Mouse (Mus musculus): ENCODE data around the gene Gimap4. TPM values are rescaled to one million over a fixed set of nuclear protein-coding genes. Genes with fewer than 3 reads are reported as not detected.

The Gimap4 gene
- polyA plus RNA-seq, 1 experiment = 73.5 TPM

DNA sequence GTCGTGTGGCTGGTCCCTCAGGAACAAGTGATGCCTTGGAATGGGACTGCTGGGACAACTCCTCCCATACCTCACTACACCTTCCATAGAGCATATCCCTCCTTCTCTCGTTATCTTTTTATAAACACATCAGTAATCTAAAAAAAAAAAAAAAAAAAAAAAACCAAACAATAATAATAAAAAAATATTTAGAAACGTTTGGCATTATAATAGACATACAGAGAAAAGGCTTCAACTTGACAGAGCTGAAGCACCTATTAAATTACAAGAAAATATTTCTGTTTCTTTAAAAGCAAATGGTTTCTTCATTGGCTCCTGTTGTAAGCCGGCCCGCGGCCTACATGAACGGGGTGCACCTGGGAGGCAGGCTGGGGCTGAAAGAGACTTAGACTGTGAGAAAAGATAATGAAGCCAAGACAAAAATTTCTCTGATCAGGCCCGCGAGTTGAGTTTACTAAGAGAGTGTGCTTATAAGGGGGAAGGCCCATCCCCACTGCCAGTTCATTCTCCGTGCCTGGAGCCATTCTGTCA, 8.9 kb upstream of the Gimap4 start:
- peaks cover 21% of the 10 kb centered on the region for H3K4me1 ChIP-seq (ENCODE audit: control insufficient read depth, insufficient read depth, insufficient read length)
- no peaks in the 10 kb centered on the region for H3K27me3 ChIP-seq (ENCODE audit: control insufficient read depth, insufficient read depth, low read length)
- peaks cover 3% of the 10 kb centered on the region; the same call in 1 of the 2 replicates for H3K36me3 ChIP-seq (ENCODE audit: control insufficient read depth, insufficient read depth, low read length)
- no peak for TF ChIP-seq CTCF (IDR thresholded peaks at IDR 0.05; ENCODE audit: extremely low read depth, insufficient read depth, insufficient read length, insufficient replicate concordance)
- no peak for TF ChIP-seq POLR2A (IDR thresholded peaks at IDR 0.05; ENCODE audit: low read depth, low read length)
- H3K27ac ChIP-seq (ENCODE audit: insufficient read depth, low read length) = peak overlapping the region; percentile 95
- peak overlapping the region; percentile 54; the same call in 1 of the 2 replicates for H3K4me3 ChIP-seq (ENCODE audit: extremely low read depth, insufficient read depth, insufficient read length)
- DNase-seq (ENCODE audit: low read depth in 1 of 2, low spot score in 2 of 2) = no peak
- WGBS = 16% methylated on average over 10 of the region's 10 CpGs

DNA sequence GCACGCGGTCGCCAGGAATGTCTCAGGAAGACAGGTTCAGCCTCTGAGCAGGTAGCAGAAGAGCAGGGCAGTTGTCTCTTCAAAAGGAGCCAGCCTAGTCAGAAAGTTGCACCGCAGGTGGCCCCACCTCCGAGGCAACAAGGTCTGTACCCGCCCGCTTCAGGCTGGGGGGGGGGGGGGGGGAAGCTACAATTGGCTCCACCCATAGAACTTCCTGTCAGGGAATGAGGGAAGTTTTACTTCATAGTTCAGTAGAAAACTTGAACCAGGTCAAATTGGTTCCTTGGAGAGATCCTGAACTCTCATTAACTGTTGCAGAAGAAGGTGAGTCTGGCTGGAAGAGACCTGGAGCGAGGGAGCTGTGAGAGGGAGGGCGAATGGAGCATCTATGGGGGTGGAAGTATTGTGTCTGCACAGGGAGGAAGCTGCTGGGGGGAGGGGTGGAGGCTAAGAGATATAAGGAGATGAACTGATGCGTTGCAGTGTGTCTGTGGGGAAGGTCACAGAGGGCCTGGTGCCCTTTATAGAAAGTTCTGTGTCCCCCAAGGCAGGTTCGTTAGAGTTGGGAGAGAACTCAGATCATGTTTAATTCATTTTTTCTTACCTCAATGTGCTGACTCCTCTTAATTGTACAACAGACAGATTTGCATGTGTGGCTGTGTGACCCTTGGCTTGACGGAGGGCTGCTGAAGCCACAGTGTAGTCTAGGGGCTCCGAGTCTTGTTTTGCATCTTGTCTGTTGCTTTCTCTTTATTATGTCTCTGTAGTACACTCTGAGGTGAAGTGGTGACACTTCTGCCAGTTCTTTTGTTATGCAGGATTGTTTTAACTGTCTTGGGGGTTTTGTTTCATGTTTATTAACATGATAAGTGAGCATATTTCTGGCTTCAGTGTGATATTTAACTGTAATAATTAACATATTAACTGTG, 8.2 kb upstream of the Gimap4 start, which contains the start of gene Gimap9:
Gene Gimap9, plus strand, starts transcription at position 199 of the 929 bp plus-strand sequence.
- TF ChIP-seq POLR2A (IDR thresholded peaks at IDR 0.05; ENCODE audit: low read depth, low read length) (peak; percentile 98), CTCF (IDR thresholded peaks at IDR 0.05; ENCODE audit: extremely low read depth, insufficient read depth, insufficient read length, insufficient replicate concordance) (no peak)

GRCm38 (mm10) chr6:48676860-48677415, 7.4 kb upstream of the Gimap4 start:
- H3K36me3 ChIP-seq (ENCODE audit: control insufficient read depth, insufficient read depth, low read length) = peaks cover 3% of the 10 kb centered on the region; the same call in 1 of the 2 replicates
- no peak for DNase-seq (ENCODE audit: low read depth in 1 of 2, low spot score in 2 of 2)
- peak overlapping the region; percentile 39 for H3K4me3 ChIP-seq (ENCODE audit: extremely low read depth, insufficient read depth, insufficient read length)
- TF ChIP-seq POLR2A (IDR thresholded peaks at IDR 0.05; ENCODE audit: low read depth, low read length) (no peak), CTCF (IDR thresholded peaks at IDR 0.05; ENCODE audit: extremely low read depth, insufficient read depth, insufficient read length, insufficient replicate concordance) (no peak)
- H3K27ac ChIP-seq (ENCODE audit: insufficient read depth, low read length) = peak overlapping the region; percentile 81
- peaks cover 26% of the 10 kb centered on the region for H3K4me1 ChIP-seq (ENCODE audit: control insufficient read depth, insufficient read depth, insufficient read length)
- 49% methylated on average over 5 of the region's 5 CpGs for WGBS
- no peaks in the 10 kb centered on the region for H3K27me3 ChIP-seq (ENCODE audit: control insufficient read depth, insufficient read depth, low read length)

More for the DNA sequence above, 8.2 kb upstream of the Gimap4 start, which contains the start of gene Gimap9:
- H3K4me1 ChIP-seq (ENCODE audit: control insufficient read depth, insufficient read depth, insufficient read length) = peaks cover 22% of the 10 kb centered on the region
- peak within 1 kb of the TSS; percentile 97 for H3K4me3 ChIP-seq (ENCODE audit: extremely low read depth, insufficient read depth, insufficient read length)
- under 1% methylated on average over 13 of the region's 13 CpGs for WGBS
- H3K27ac ChIP-seq (ENCODE audit: insufficient read depth, low read length) = peak within 1 kb of the TSS; percentile 95
- peaks cover 3% of the 10 kb centered on the region; the same call in 1 of the 2 replicates for H3K36me3 ChIP-seq (ENCODE audit: control insufficient read depth, insufficient read depth, low read length)
- no peaks in the 10 kb centered on the region for H3K27me3 ChIP-seq (ENCODE audit: control insufficient read depth, insufficient read depth, low read length)
- DNase-seq (ENCODE audit: low read depth in 1 of 2, low spot score in 2 of 2) = peak; percentile 77 to 86

GRCm38 (mm10) chr6:48677492-48678345, 6.6 kb upstream of the Gimap4 start:
- Histone ChIP-seq H3K36me3 (ENCODE audit: control insufficient read depth, insufficient read depth, low read length) (peaks cover 3% of the 10 kb centered on the region; the same call in 1 of the 2 replicates), H3K27me3 (ENCODE audit: control insufficient read depth, insufficient read depth, low read length) (no peaks in the 10 kb centered on the region), H3K27ac (ENCODE audit: insufficient read depth, low read length) (peak overlapping the region; percentile 81), H3K4me1 (ENCODE audit: control insufficient read depth, insufficient read depth, insufficient read length) (peaks cover 28% of the 10 kb centered on the region), H3K4me3 (ENCODE audit: extremely low read depth, insufficient read depth, insufficient read length) (peak overlapping the region; percentile 39)
- WGBS = 57% methylated on average over 17 of the region's 17 CpGs
- no peak for DNase-seq (ENCODE audit: low read depth in 1 of 2, low spot score in 2 of 2)
- TF ChIP-seq CTCF (IDR thresholded peaks at IDR 0.05; ENCODE audit: extremely low read depth, insufficient read depth, insufficient read length, insufficient replicate concordance) = no peak
- no peak for TF ChIP-seq POLR2A (IDR thresholded peaks at IDR 0.05; ENCODE audit: low read depth, low read length)

GRCm38 (mm10) chr6:48678391-48678790, 6.0 kb upstream of the Gimap4 start:
- Histone ChIP-seq H3K36me3 (ENCODE audit: control insufficient read depth, insufficient read depth, low read length) (peaks cover 3% of the 10 kb centered on the region; the same call in 1 of the 2 replicates), H3K4me3 (ENCODE audit: extremely low read depth, insufficient read depth, insufficient read length) (no peak overlapping the region; the same call in 1 of the 2 replicates), H3K27ac (ENCODE audit: insufficient read depth, low read length) (peak overlapping the region; percentile 56; the same call in 1 of the 2 replicates), H3K27me3 (ENCODE audit: control insufficient read depth, insufficient read depth, low read length) (no peaks in the 10 kb centered on the region), H3K4me1 (ENCODE audit: control insufficient read depth, insufficient read depth, insufficient read length) (peaks cover 28% of the 10 kb centered on the region)
- DNase-seq (ENCODE audit: low read depth in 1 of 2, low spot score in 2 of 2) = no peak
- WGBS = 23% methylated on average over 4 of the region's 4 CpGs
- no peak for TF ChIP-seq CTCF (IDR thresholded peaks at IDR 0.05; ENCODE audit: extremely low read depth, insufficient read depth, insufficient read length, insufficient replicate concordance)
- no peak for TF ChIP-seq POLR2A (IDR thresholded peaks at IDR 0.05; ENCODE audit: low read depth, low read length)

GRCm38 (mm10) chr6:48679701-48680100, 4.6 kb upstream of the Gimap4 start:
- Histone ChIP-seq H3K4me3 (ENCODE audit: extremely low read depth, insufficient read depth, insufficient read length) (no peak overlapping the region), H3K4me1 (ENCODE audit: control insufficient read depth, insufficient read depth, insufficient read length) (peaks cover 25% of the 10 kb centered on the region), H3K27ac (ENCODE audit: insufficient read depth, low read length) (peak overlapping the region; percentile 74), H3K36me3 (ENCODE audit: control insufficient read depth, insufficient read depth, low read length) (peaks cover 3% of the 10 kb centered on the region; the same call in 1 of the 2 replicates), H3K27me3 (ENCODE audit: control insufficient read depth, insufficient read depth, low read length) (no peaks in the 10 kb centered on the region)
- WGBS = 51% methylated on average over 6 of the region's 6 CpGs
- TF ChIP-seq CTCF (IDR thresholded peaks at IDR 0.05; ENCODE audit: extremely low read depth, insufficient read depth, insufficient read length, insufficient replicate concordance) (no peak), POLR2A (IDR thresholded peaks at IDR 0.05; ENCODE audit: low read depth, low read length) (no peak)
- no peak for DNase-seq (ENCODE audit: low read depth in 1 of 2, low spot score in 2 of 2)
